ENCODE assay signal across 14 mouse cellular contexts in the genomic region with DNA sequence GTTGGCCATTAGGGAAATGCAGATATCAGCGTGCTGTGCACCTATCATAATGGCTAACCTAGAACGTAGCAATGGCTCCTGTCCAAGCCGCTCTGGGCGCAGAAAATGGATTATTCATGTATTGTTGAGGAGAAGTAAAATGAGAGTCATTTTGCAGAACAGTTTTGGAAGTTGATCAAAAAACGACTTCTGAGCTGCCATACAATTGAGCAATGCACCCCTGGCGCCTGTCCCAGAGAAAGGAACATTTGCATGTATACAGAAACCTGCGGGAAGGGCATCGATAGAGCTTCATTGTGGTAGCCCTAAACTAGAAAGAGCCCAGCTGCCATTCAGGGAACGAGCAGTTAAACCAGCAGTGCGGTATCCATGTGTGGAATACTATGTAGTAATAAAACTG. TPM values are rescaled to one million over a fixed set of nuclear protein-coding genes. Genes with fewer than 3 reads are reported as not detected.
DNase-seq lines count a peak whose midpoint lies in the region; ATAC-seq and TF ChIP-seq lines count a peak whose summit lies in the region.
"Had no signal": no experiment of that assay in that cellular context is flagged by ENCODE, and none has a peak within 500 bp of the region (broad histone marks: within the 10 kb centered on the region; RNA-seq: fewer than 3 reads in every experiment).

No protein-coding gene starts in this region.

- H3K27me3 ChIP-seq in limb, embryonic 14.5 days (ENCODE audit: control insufficient read depth, insufficient read depth, low read length) = no peaks in the 10 kb centered on the region
- no peaks in the 10 kb centered on the region for H3K27me3 ChIP-seq in limb, embryonic 10.5 days (ENCODE audit: low read depth, poor library complexity, severe bottlenecking)

- H3K27ac ChIP-seq in limb, embryonic 14.5 days (replicated peaks; ENCODE audit: low read depth, low read length) = no peak overlapping the region
- no peak overlapping the region for H3K27ac ChIP-seq in limb, embryonic 10.5 days
- H3K27ac ChIP-seq: heart, adult 2 months; macrophage had no signal

- peak; percentile 65 for DNase-seq in adrenal gland, adult 2 months
- DNase-seq in adrenal gland, adult 18-20 months (ENCODE audit: low spot score in 2 of 2) = no peak
- DNase-seq in limb, embryonic 14.5 days (ENCODE audit: low spot score) = peak; percentile 38
- DNase-seq in limb, embryonic 10.5 days (ENCODE audit: low spot score) = no peak
- peak; percentile 80 for DNase-seq in NIH3T3 (ENCODE audit: low read depth)
- DNase-seq in c-Kit-positive CD71-positive TER-119-positive erythroid progenitor cells, embryonic 14.5 days (ENCODE audit: low spot score) = no peak
- DNase-seq in urinary bladder, postnatal 4 days (ENCODE audit: low spot score in 2 of 2) = no peak
- DNase-seq: cerebellum, adult 11-12 months; embryo, embryonic 11 days; heart, adult 2 months; heart, postnatal 36 days; thymus, postnatal 14 days had no signal

- 82% methylated on average over 10 of the region's 10 CpGs for WGBS in limb, embryonic 14.5 days
- WGBS in limb, embryonic 10.5 days = 93% methylated on average over 10 of the region's 10 CpGs

- no peak overlapping the region for H3K4me3 ChIP-seq in limb, embryonic 14.5 days (replicated peaks; ENCODE audit: low read length)
- no peak overlapping the region for H3K4me3 ChIP-seq in limb, embryonic 10.5 days
- H3K4me3 ChIP-seq: heart, adult 2 months had no signal

- ATAC-seq in limb, embryonic 14.5 days (ENCODE audit: low FRiP score, low read depth) = peak; percentile 55; the same call in 1 of the 2 replicates
- ATAC-seq in granulocyte monocyte progenitor cell, adult 5-6 weeks (replicated peaks; ENCODE audit: poor library complexity, severe bottlenecking) = peak; percentile 67

- H3K36me3 ChIP-seq in limb, embryonic 14.5 days (ENCODE audit: control insufficient read depth, insufficient read depth, low read length) = peaks cover 46% of the 10 kb centered on the region
- H3K36me3 ChIP-seq in limb, embryonic 10.5 days = peaks cover 28% of the 10 kb centered on the region

- no peak overlapping the region for H3K9ac ChIP-seq in limb, embryonic 14.5 days (ENCODE audit: low read depth, low read length, severe bottlenecking)

- no peak overlapping the region for H3K4me2 ChIP-seq in limb, embryonic 14.5 days (replicated peaks; ENCODE audit: low read depth, low read length, severe bottlenecking)

- H3K9me3 ChIP-seq in limb, embryonic 14.5 days (ENCODE audit: control insufficient read depth, low read length) = no peaks in the 10 kb centered on the region
- H3K9me3 ChIP-seq in limb, embryonic 10.5 days (replicated peaks) = no peaks in the 10 kb centered on the region

- no peak for TF ChIP-seq POLR2A in limb, embryonic 14.5 days (IDR thresholded peaks at IDR 0.05; ENCODE audit: borderline replicate concordance, extremely low read depth, insufficient read depth, insufficient read length)

- no peaks in the 10 kb centered on the region for H3K4me1 ChIP-seq in limb, embryonic 14.5 days (ENCODE audit: control insufficient read depth, insufficient read depth, low read length)
- H3K4me1 ChIP-seq in limb, embryonic 10.5 days = no peaks in the 10 kb centered on the region

RNA-seq across cellular contexts. Expression of gene Lamtor3, which starts 18.2 kb away (rescaled TPM):
- total RNA-seq in adrenal gland, adult 2 months (2021) = 10 to 100 TPM; 69.4 to 69.9 TPM
- 9.2 and 12.9 TPM in 2 replicates for polyA plus RNA-seq in adrenal gland, adult 2 months (2012; rRNA removed)
- 10 to 100 TPM; 74.2 to 79.0 TPM for total RNA-seq in adrenal gland, adult 18-20 months (2021)
- polyA plus RNA-seq in limb, embryonic 14.5 days (2012; rRNA removed) = 75.5 and 77.4 TPM in 2 replicates
- 109 and 112 TPM in 2 replicates for polyA plus RNA-seq in limb, embryonic 14.5 days (2014; fragmentation: Nextera tagmentation; extraction: Ambion mirVana)
- 84.0 and 87.3 TPM in 2 replicates for polyA plus RNA-seq in limb, embryonic 10.5 days (2016; fragmentation: Nextera tagmentation; extraction: Ambion mirVana)
- 62.4 and 76.7 TPM in 2 replicates for total RNA-seq in granulocyte monocyte progenitor cell, adult 5-6 weeks (2014; fragmentation: Nextera tagmentation)
- 69.4 and 87.9 TPM in 2 replicates for total RNA-seq in granulocyte monocyte progenitor cell, adult 5-6 weeks (2017)

RNA-seq across cellular contexts. Expression of gene Dnajb14, which starts 32.7 kb away (rescaled TPM):
- 10 to 100 TPM; 20.6 to 22.1 TPM for total RNA-seq in adrenal gland, adult 2 months (2021)
- 2.9 and 3.3 TPM in 2 replicates for polyA plus RNA-seq in adrenal gland, adult 2 months (2012; rRNA removed)
- total RNA-seq in adrenal gland, adult 18-20 months (2021) = 10 to 100 TPM; 21.0 to 23.1 TPM
- 7.4 and 9.1 TPM in 2 replicates for polyA plus RNA-seq in limb, embryonic 14.5 days (2012; rRNA removed)
- 11.9 and 12.9 TPM in 2 replicates for polyA plus RNA-seq in limb, embryonic 14.5 days (2014; fragmentation: Nextera tagmentation; extraction: Ambion mirVana)
- 6.8 TPM in 2 replicates for polyA plus RNA-seq in limb, embryonic 10.5 days (2016; fragmentation: Nextera tagmentation; extraction: Ambion mirVana)
- total RNA-seq in granulocyte monocyte progenitor cell, adult 5-6 weeks (2014; fragmentation: Nextera tagmentation) = 6.2 and 7.4 TPM in 2 replicates
- total RNA-seq in granulocyte monocyte progenitor cell, adult 5-6 weeks (2017) = 4.8 and 7.1 TPM in 2 replicates

RNA-seq across cellular contexts. Expression of gene H2afz, which starts 35.9 kb away (rescaled TPM):
- 100 to 1,000 TPM; 128 to 131 TPM for total RNA-seq in adrenal gland, adult 2 months (2021)
- polyA plus RNA-seq in adrenal gland, adult 2 months (2012; rRNA removed) = 178 and 236 TPM in 2 replicates
- 100 to 1,000 TPM; 111 to 146 TPM for total RNA-seq in adrenal gland, adult 18-20 months (2021)
- polyA plus RNA-seq in limb, embryonic 14.5 days (2012; rRNA removed) = 896 and 1,069 TPM in 2 replicates
- polyA plus RNA-seq in limb, embryonic 14.5 days (2014; fragmentation: Nextera tagmentation; extraction: Ambion mirVana) = 1,399 and 1,426 TPM in 2 replicates
- polyA plus RNA-seq in limb, embryonic 10.5 days (2016; fragmentation: Nextera tagmentation; extraction: Ambion mirVana) = 3,221 and 3,431 TPM in 2 replicates
- total RNA-seq in granulocyte monocyte progenitor cell, adult 5-6 weeks (2014; fragmentation: Nextera tagmentation) = 1,151 and 1,351 TPM in 2 replicates
- total RNA-seq in granulocyte monocyte progenitor cell, adult 5-6 weeks (2017) = 1,517 and 1,875 TPM in 2 replicates

Comparison
In these comparisons a context has a peak if more than half of its experiments do, and no peak if none do; other contexts are left out.
1. DNase-seq: peak in adrenal gland, adult 2 months (single experiment), limb, embryonic 14.5 days (single experiment) and NIH3T3 (single experiment); none in adrenal gland, adult 18-20 months (0 of 2), limb, embryonic 10.5 days (single experiment), c-Kit-positive CD71-positive TER-119-positive erythroid progenitor cells, embryonic 14.5 days (single experiment) and urinary bladder, postnatal 4 days (0 of 2).
2. RNA of gene H2afz, which starts 35.9 kb away (total RNA-seq): 1,151 to 1,875 TPM in granulocyte monocyte progenitor cell, adult 5-6 weeks; 111 to 146 TPM in adrenal gland, adult 18-20 months and 128 to 131 TPM in adrenal gland, adult 2 months; every median in the first group is over 4 times any median in the second.